Mouse (Mus musculus): Measurements from ENCODE around the gene Selenoh.

Gene Selenoh

DNA sequence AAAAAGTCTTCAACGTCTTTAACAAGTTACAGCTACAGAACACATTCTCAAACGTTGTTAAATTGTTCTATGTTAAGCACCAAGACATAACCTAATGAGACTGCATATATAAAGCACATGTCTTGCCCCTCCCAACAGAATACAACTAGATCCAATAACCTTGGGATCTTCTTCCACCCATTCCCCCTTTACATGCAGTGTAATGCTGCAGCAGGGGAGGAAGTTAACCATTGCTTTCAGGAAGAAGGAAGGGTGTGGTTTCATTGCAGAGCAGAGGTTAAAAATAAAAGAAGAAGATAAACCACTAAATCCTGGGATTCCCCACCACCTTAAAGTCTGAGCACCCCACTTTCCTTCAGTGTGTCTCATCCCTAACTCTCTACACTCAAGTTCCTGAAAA lies 47.9 kb downstream of the Selenoh start:
- TF ChIP-seq GATA4 (IDR thresholded peaks at IDR 0.05; ENCODE audit: insufficient replicate concordance, low read length): no peak

DNA sequence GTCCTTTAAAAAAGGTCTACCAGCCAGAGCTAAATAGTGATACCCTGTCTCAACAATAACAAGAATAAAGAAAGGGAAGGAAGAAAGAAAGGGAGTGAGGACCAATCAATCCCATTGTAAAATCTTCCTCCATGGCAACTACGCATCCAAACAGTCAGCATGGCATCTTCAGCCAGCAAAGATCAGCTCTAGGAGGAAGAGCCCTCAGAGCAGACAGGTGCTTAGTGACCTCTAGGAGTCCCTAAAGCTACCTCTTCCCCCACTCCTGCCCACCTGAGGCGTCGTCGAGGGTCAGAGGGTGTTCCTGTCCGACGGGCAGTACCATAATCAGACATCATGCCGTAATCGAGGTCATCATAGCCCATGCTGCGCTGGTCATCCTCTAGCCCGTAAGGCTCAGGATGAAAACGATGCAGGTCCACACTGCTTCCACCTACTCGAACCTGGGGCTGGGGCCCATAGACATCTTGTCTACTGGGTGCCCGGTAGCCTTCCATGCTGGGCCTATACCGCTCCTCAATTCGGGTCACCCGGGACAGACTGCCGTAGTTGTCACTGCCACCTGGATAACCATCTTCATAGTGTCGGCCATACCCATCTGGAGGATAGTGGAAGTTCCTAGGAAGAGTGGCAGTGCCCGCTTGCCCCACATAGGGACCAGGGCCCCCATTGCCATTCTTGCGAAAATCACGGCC lies 50.8 kb downstream of the Selenoh start:
- no peak for TF ChIP-seq GATA4 (IDR thresholded peaks at IDR 0.05; ENCODE audit: insufficient replicate concordance, low read length)

Measured in liver, adult (tissue).